Mouse (Mus musculus): ENCODE measurements around the gene Srgap3. TPM values are rescaled to one million over a fixed set of nuclear protein-coding genes. Genes with fewer than 3 reads are reported as not detected.

The Srgap3 gene
- polyA plus RNA-seq, 1 experiment, result 7.1 TPM

- H3K36me3 ChIP-seq (ENCODE audit: control insufficient read depth, insufficient read depth, low read length), result no peaks in the 10 kb centered on the region
- no peak overlapping the region for H3K27ac ChIP-seq (ENCODE audit: control insufficient read depth, insufficient read depth, low read depth, low read length)
- H3K27me3 ChIP-seq (ENCODE audit: control insufficient read depth, insufficient read depth, low read length), result no peaks in the 10 kb centered on the region
- H3K4me1 ChIP-seq (ENCODE audit: control insufficient read depth, insufficient read depth, low read length), result no peaks in the 10 kb centered on the region
- no peak overlapping the region for H3K4me3 ChIP-seq (ENCODE audit: control insufficient read depth, low read depth, low read length)
- TF ChIP-seq CTCF (IDR thresholded peaks at IDR 0.05; ENCODE audit: control insufficient read depth, insufficient read depth, insufficient replicate concordance, low read depth, low read length) (no peak), POLR2A (IDR thresholded peaks at IDR 0.05; ENCODE audit: control insufficient read depth, low read depth, low read length) (no peak)
Observed at GRCm38 (mm10) chr6:112812884-112813283, 134.2 kb downstream of the Srgap3 start.

- H3K4me3 ChIP-seq (ENCODE audit: control insufficient read depth, low read depth, low read length), result no peak overlapping the region
- H3K4me1 ChIP-seq (ENCODE audit: control insufficient read depth, insufficient read depth, low read length), result no peaks in the 10 kb centered on the region
- no peak for TF ChIP-seq POLR2A (IDR thresholded peaks at IDR 0.05; ENCODE audit: control insufficient read depth, low read depth, low read length)
- no peak for TF ChIP-seq CTCF (IDR thresholded peaks at IDR 0.05; ENCODE audit: control insufficient read depth, insufficient read depth, insufficient replicate concordance, low read depth, low read length)
- H3K27me3 ChIP-seq (ENCODE audit: control insufficient read depth, insufficient read depth, low read length), result no peaks in the 10 kb centered on the region
- H3K36me3 ChIP-seq (ENCODE audit: control insufficient read depth, insufficient read depth, low read length), result no peaks in the 10 kb centered on the region
- no peak overlapping the region for H3K27ac ChIP-seq (ENCODE audit: control insufficient read depth, insufficient read depth, low read depth, low read length)
Observed at GRCm38 (mm10) chr6:112810521-112810830, 136.6 kb downstream of the Srgap3 start.

- Histone ChIP-seq H3K4me1 (ENCODE audit: control insufficient read depth, insufficient read depth, low read length) (no peaks in the 10 kb centered on the region), H3K27ac (ENCODE audit: control insufficient read depth, insufficient read depth, low read depth, low read length) (no peak overlapping the region), H3K27me3 (ENCODE audit: control insufficient read depth, insufficient read depth, low read length) (no peaks in the 10 kb centered on the region), H3K36me3 (ENCODE audit: control insufficient read depth, insufficient read depth, low read length) (no peaks in the 10 kb centered on the region), H3K4me3 (ENCODE audit: control insufficient read depth, low read depth, low read length) (no peak overlapping the region)
- TF ChIP-seq POLR2A (IDR thresholded peaks at IDR 0.05; ENCODE audit: control insufficient read depth, low read depth, low read length) (no peak), CTCF (IDR thresholded peaks at IDR 0.05; ENCODE audit: control insufficient read depth, insufficient read depth, insufficient replicate concordance, low read depth, low read length) (no peak)
Observed at GRCm38 (mm10) chr6:112809658-112810520, 137.2 kb downstream of the Srgap3 start.

GRCm38 (mm10) chr6:112808738-112809137 lies 138.3 kb downstream of the Srgap3 start:
- H3K36me3 ChIP-seq (ENCODE audit: control insufficient read depth, insufficient read depth, low read length), result no peaks in the 10 kb centered on the region
- H3K4me1 ChIP-seq (ENCODE audit: control insufficient read depth, insufficient read depth, low read length), result no peaks in the 10 kb centered on the region
- no peak overlapping the region for H3K27ac ChIP-seq (ENCODE audit: control insufficient read depth, insufficient read depth, low read depth, low read length)
- TF ChIP-seq POLR2A (IDR thresholded peaks at IDR 0.05; ENCODE audit: control insufficient read depth, low read depth, low read length) (no peak), CTCF (IDR thresholded peaks at IDR 0.05; ENCODE audit: control insufficient read depth, insufficient read depth, insufficient replicate concordance, low read depth, low read length) (no peak)
- no peak overlapping the region for H3K4me3 ChIP-seq (ENCODE audit: control insufficient read depth, low read depth, low read length)
- no peaks in the 10 kb centered on the region for H3K27me3 ChIP-seq (ENCODE audit: control insufficient read depth, insufficient read depth, low read length)

- no peaks in the 10 kb centered on the region for H3K36me3 ChIP-seq (ENCODE audit: control insufficient read depth, insufficient read depth, low read length)
- H3K27ac ChIP-seq (ENCODE audit: control insufficient read depth, insufficient read depth, low read depth, low read length), result no peak overlapping the region
- TF ChIP-seq CTCF (IDR thresholded peaks at IDR 0.05; ENCODE audit: control insufficient read depth, insufficient read depth, insufficient replicate concordance, low read depth, low read length) (no peak), POLR2A (IDR thresholded peaks at IDR 0.05; ENCODE audit: control insufficient read depth, low read depth, low read length) (no peak)
- no peaks in the 10 kb centered on the region for H3K27me3 ChIP-seq (ENCODE audit: control insufficient read depth, insufficient read depth, low read length)
- no peaks in the 10 kb centered on the region for H3K4me1 ChIP-seq (ENCODE audit: control insufficient read depth, insufficient read depth, low read length)
- no peak overlapping the region for H3K4me3 ChIP-seq (ENCODE audit: control insufficient read depth, low read depth, low read length)
Observed at GRCm38 (mm10) chr6:112801917-112802316, 145.1 kb downstream of the Srgap3 start.

GRCm38 (mm10) chr6:112798378-112798777 lies 148.7 kb downstream of the Srgap3 start:
- H3K36me3 ChIP-seq (ENCODE audit: control insufficient read depth, insufficient read depth, low read length), result no peaks in the 10 kb centered on the region
- no peak for TF ChIP-seq CTCF (IDR thresholded peaks at IDR 0.05; ENCODE audit: control insufficient read depth, insufficient read depth, insufficient replicate concordance, low read depth, low read length)
- TF ChIP-seq POLR2A (IDR thresholded peaks at IDR 0.05; ENCODE audit: control insufficient read depth, low read depth, low read length), result no peak

GRCm38 (mm10) chr6:112796607-112797006 lies 150.5 kb downstream of the Srgap3 start:
- Histone ChIP-seq H3K36me3 (ENCODE audit: control insufficient read depth, insufficient read depth, low read length) (no peaks in the 10 kb centered on the region), H3K4me3 (ENCODE audit: control insufficient read depth, low read depth, low read length) (no peak overlapping the region), H3K27ac (ENCODE audit: control insufficient read depth, insufficient read depth, low read depth, low read length) (no peak overlapping the region), H3K4me1 (ENCODE audit: control insufficient read depth, insufficient read depth, low read length) (no peaks in the 10 kb centered on the region), H3K27me3 (ENCODE audit: control insufficient read depth, insufficient read depth, low read length) (no peaks in the 10 kb centered on the region)
- TF ChIP-seq CTCF (IDR thresholded peaks at IDR 0.05; ENCODE audit: control insufficient read depth, insufficient read depth, insufficient replicate concordance, low read depth, low read length) (no peak), POLR2A (IDR thresholded peaks at IDR 0.05; ENCODE audit: control insufficient read depth, low read depth, low read length) (no peak)

More at GRCm38 (mm10) chr6:112798378-112798777, 148.7 kb downstream of the Srgap3 start:
- Histone ChIP-seq H3K4me1 (ENCODE audit: control insufficient read depth, insufficient read depth, low read length) (no peaks in the 10 kb centered on the region), H3K27ac (ENCODE audit: control insufficient read depth, insufficient read depth, low read depth, low read length) (no peak overlapping the region), H3K4me3 (ENCODE audit: control insufficient read depth, low read depth, low read length) (no peak overlapping the region), H3K27me3 (ENCODE audit: control insufficient read depth, insufficient read depth, low read length) (no peaks in the 10 kb centered on the region)
